Mouse (Mus musculus): ENCODE data around the gene Atp5c1. TPM values are rescaled to one million over a fixed set of nuclear protein-coding genes. Genes with fewer than 3 reads are reported as not detected.

The Atp5c1 gene
- polyA plus RNA-seq, 1 experiment from 2014 or later: 552 TPM

- H3K4me3 ChIP-seq (ENCODE audit: low read depth, low read length): no peak overlapping the region
- H3K4me1 ChIP-seq (ENCODE audit: insufficient read depth): no peaks in the 10 kb centered on the region
- no peak for ATAC-seq (ENCODE audit: insufficient read depth)
- no peak for DNase-seq
- H3K27ac ChIP-seq (ENCODE audit: low read depth): no peak overlapping the region
- H3K27me3 ChIP-seq (ENCODE audit: insufficient read depth, low read length): no peaks in the 10 kb centered on the region
- no peak overlapping the region for H3K9ac ChIP-seq
- no peaks in the 10 kb centered on the region for H3K9me3 ChIP-seq (ENCODE audit: low read depth, low read length)
- H3K36me3 ChIP-seq (ENCODE audit: insufficient read depth): no peaks in the 10 kb centered on the region
- 76% methylated on average over 6 of the region's 6 CpGs for WGBS
- no peak for TF ChIP-seq CTCF (IDR thresholded peaks at IDR 0.05; ENCODE audit: low read depth)
- no peak overlapping the region for H3K4me2 ChIP-seq
These were observed 56.0 kb downstream of the Atp5c1 start for GRCm38 (mm10) chr2:10024264-10024663.

GRCm38 (mm10) chr2:10021296-10021695 lies 59.0 kb downstream of the Atp5c1 start:
- Histone ChIP-seq H3K27ac (ENCODE audit: low read depth) (no peak overlapping the region), H3K4me1 (ENCODE audit: insufficient read depth) (no peaks in the 10 kb centered on the region), H3K27me3 (ENCODE audit: insufficient read depth, low read length) (no peaks in the 10 kb centered on the region), H3K4me3 (ENCODE audit: low read depth, low read length) (no peak overlapping the region), H3K9ac (no peak overlapping the region), H3K9me3 (ENCODE audit: low read depth, low read length) (no peaks in the 10 kb centered on the region), H3K4me2 (no peak overlapping the region), H3K36me3 (ENCODE audit: insufficient read depth) (no peaks in the 10 kb centered on the region)
- WGBS: 87% methylated on average over 11 of the region's 11 CpGs
- no peak for DNase-seq
- ATAC-seq (ENCODE audit: insufficient read depth): no peak
- no peak for TF ChIP-seq CTCF (IDR thresholded peaks at IDR 0.05; ENCODE audit: low read depth)

DNA sequence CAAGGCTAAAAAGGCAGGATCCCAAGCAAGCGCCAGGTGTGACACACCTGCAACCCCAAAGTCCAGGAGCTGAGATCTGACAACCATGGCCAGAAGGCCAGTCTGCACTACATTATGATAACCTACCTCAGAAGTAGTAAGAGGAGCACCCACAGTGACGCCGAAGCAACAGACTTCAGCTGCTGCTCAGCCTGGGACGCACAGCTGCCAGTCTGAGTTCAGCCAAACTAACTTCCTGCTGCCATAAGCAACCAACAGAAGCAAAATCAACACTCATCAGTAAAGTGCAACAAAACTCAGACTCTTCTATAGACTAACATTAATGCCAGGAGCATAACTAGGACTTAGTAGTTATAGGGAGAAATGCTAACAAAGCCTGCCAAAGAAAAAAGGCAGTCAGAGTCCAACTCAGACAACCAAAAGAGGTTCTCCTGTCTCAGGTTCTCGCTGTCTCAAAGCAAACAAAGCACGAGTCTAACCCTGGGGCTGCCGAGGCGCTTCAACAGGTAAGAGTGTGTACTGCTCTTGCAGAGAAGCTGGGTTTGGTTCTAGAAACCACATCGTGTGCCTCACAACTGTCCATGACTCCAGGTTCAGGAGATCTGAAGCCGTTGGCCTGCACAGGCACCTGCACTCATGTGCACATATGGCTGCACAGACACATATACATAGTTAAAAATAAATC lies 65.2 kb downstream of the Atp5c1 start:
- WGBS: 71% methylated on average over 10 of the region's 10 CpGs
- H3K4me2 ChIP-seq: no peak overlapping the region
- H3K27ac ChIP-seq (ENCODE audit: low read depth): no peak overlapping the region
- no peaks in the 10 kb centered on the region for H3K36me3 ChIP-seq (ENCODE audit: insufficient read depth)
- no peaks in the 10 kb centered on the region for H3K4me1 ChIP-seq (ENCODE audit: insufficient read depth)
- TF ChIP-seq CTCF (IDR thresholded peaks at IDR 0.05; ENCODE audit: low read depth): no peak
- H3K27me3 ChIP-seq (ENCODE audit: insufficient read depth, low read length): no peaks in the 10 kb centered on the region
- no peaks in the 10 kb centered on the region for H3K9me3 ChIP-seq (ENCODE audit: low read depth, low read length)
- H3K9ac ChIP-seq: no peak overlapping the region
- no peak overlapping the region for H3K4me3 ChIP-seq (ENCODE audit: low read depth, low read length)
- ATAC-seq (ENCODE audit: insufficient read depth) (no peak), DNase-seq (no peak)

DNA sequence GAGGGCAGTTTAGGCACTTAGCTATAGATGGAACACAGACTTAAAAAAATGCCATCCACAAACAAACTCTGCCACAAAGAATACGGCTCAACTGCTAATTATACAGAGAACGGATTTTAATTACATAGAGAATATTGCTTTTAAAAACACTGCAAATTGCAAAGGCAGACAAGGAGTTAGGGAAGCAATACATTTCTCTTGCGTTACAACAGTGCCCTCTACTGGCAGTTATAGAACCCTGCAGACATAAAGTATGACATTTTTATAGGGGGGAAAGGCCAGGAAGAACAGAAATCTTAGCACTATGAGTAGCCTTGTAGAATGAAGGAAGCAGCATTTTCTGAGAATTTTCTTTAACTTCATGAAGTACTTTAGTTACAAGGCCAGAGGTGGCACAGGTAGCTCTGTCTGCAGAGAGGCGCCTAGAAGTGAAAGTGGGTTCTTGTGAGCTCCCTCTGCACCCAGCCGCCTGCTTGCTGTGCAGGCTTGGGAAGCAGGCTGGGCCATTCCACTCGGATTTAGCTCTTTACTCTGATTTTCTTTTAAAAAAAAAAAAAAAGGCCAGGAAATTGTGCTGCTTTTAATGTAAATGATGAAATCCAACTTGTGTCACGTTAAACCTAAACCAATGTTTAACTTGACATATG lies 69.9 kb downstream of the Atp5c1 start:
- H3K9me3 ChIP-seq (ENCODE audit: low read depth, low read length): no peaks in the 10 kb centered on the region
- WGBS: 35% methylated on average over 7 of the region's 7 CpGs
- ATAC-seq (ENCODE audit: insufficient read depth): peak; percentile 35; the same call in 1 of the 2 replicates
- no peak overlapping the region for H3K4me2 ChIP-seq
- peak; percentile 87 for TF ChIP-seq CTCF (IDR thresholded peaks at IDR 0.05; ENCODE audit: low read depth)
- H3K36me3 ChIP-seq (ENCODE audit: insufficient read depth): no peaks in the 10 kb centered on the region
- peak; percentile 86 for DNase-seq
- H3K27me3 ChIP-seq (ENCODE audit: insufficient read depth, low read length): no peaks in the 10 kb centered on the region
- H3K9ac ChIP-seq: no peak overlapping the region
- H3K27ac ChIP-seq (ENCODE audit: low read depth): no peak overlapping the region
- no peaks in the 10 kb centered on the region for H3K4me1 ChIP-seq (ENCODE audit: insufficient read depth)
- no peak overlapping the region for H3K4me3 ChIP-seq (ENCODE audit: low read depth, low read length)

DNA sequence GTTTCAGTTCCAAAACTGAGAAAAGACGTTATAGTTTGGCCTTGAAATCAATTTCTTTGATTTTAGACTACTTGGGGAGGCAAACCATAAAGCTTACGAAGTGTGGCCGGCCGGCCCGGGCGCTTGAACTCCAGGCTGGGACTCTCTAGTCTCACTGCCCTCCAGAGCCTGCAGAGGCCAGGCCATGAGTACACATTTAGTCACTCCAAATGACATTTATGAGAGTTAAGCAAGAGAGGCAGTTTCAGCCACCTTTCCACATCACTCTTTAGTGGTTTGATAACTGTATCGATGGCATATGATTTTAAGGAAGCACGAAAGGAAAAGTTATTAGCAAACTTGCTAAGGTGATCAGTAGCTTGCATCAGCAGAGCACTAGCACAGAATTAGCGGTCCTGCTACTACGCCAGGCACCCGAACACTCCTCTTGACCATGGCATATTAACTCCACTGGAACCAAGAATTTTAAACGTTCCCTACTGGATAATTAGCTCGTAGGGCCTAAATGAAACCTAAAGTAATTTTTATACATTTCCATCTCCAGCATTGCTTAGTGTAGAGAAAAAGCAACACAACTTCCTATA lies 70.5 kb downstream of the Atp5c1 start:
- no peak for DNase-seq
- H3K27me3 ChIP-seq (ENCODE audit: insufficient read depth, low read length): no peaks in the 10 kb centered on the region
- no peak overlapping the region for H3K9ac ChIP-seq
- H3K4me3 ChIP-seq (ENCODE audit: low read depth, low read length): no peak overlapping the region
- H3K27ac ChIP-seq (ENCODE audit: low read depth): no peak overlapping the region
- no peaks in the 10 kb centered on the region for H3K9me3 ChIP-seq (ENCODE audit: low read depth, low read length)
- 79% methylated on average over 13 of the region's 13 CpGs for WGBS
- ATAC-seq (ENCODE audit: insufficient read depth): no peak; the same call in 1 of the 2 replicates
- no peak overlapping the region for H3K4me2 ChIP-seq
- no peaks in the 10 kb centered on the region for H3K36me3 ChIP-seq (ENCODE audit: insufficient read depth)
- no peak for TF ChIP-seq CTCF (IDR thresholded peaks at IDR 0.05; ENCODE audit: low read depth)
- H3K4me1 ChIP-seq (ENCODE audit: insufficient read depth): no peaks in the 10 kb centered on the region

DNA sequence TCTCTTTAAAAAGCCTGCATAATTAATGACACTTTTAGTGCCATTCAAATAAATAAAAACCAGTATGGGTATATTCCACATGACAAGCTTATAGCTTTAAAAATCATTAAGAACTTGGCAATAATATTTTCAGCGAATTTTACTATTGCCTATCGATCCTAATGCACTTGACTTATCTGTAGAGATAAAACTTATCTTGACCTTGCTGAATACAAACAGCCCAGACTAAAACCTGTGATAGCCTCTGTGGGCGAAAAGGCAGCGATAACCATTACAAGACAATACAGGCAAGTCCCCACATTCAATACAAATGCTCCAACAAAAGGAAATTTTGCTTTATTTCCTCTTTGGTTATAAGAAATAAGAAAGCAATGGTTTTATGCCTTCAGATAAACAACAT lies 71.7 kb downstream of the Atp5c1 start:
- no peaks in the 10 kb centered on the region for H3K27me3 ChIP-seq (ENCODE audit: insufficient read depth, low read length)
- no peak overlapping the region for H3K4me2 ChIP-seq
- H3K36me3 ChIP-seq (ENCODE audit: insufficient read depth): no peaks in the 10 kb centered on the region
- no peak for ATAC-seq (ENCODE audit: insufficient read depth)
- no peak overlapping the region for H3K4me3 ChIP-seq (ENCODE audit: low read depth, low read length)
- no peak for DNase-seq
- H3K9me3 ChIP-seq (ENCODE audit: low read depth, low read length): no peaks in the 10 kb centered on the region
- 49% methylated on average over 4 of the region's 4 CpGs for WGBS
- no peaks in the 10 kb centered on the region for H3K4me1 ChIP-seq (ENCODE audit: insufficient read depth)
- H3K9ac ChIP-seq: no peak overlapping the region
- H3K27ac ChIP-seq (ENCODE audit: low read depth): no peak overlapping the region
- no peak for TF ChIP-seq CTCF (IDR thresholded peaks at IDR 0.05; ENCODE audit: low read depth)

Other genes starting within 250 kb of the Atp5c1 start
- not detected in 2 replicates for gene 4930412O13Rik, start 199.3 kb downstream of the Atp5c1 start, polyA plus RNA-seq (2014; fragmentation: Nextera tagmentation; extraction: Ambion mirVana)
- gene 9230102O04Rik, start 191.0 kb downstream of the Atp5c1 start, polyA plus RNA-seq (2014; fragmentation: Nextera tagmentation; extraction: Ambion mirVana): not detected in 2 replicates
- 2.9 and 3.4 TPM in 2 replicates for gene Gata3, start 190.5 kb downstream of the Atp5c1 start, polyA plus RNA-seq (2014; fragmentation: Nextera tagmentation; extraction: Ambion mirVana)
- gene Taf3, start 31.9 kb downstream of the Atp5c1 start, polyA plus RNA-seq (2014; fragmentation: Nextera tagmentation; extraction: Ambion mirVana): 15.9 and 16.0 TPM in 2 replicates
- 29.2 and 32.3 TPM in 2 replicates for gene Kin, start 83 bp upstream of the Atp5c1 start, polyA plus RNA-seq (2014; fragmentation: Nextera tagmentation; extraction: Ambion mirVana)
- gene Itih2, start 50.9 kb upstream of the Atp5c1 start, polyA plus RNA-seq (2014; fragmentation: Nextera tagmentation; extraction: Ambion mirVana): 2.6 and 2.7 TPM in 2 replicates
- 4.0 and 4.1 TPM in 2 replicates for gene Itih5, start 73.1 kb upstream of the Atp5c1 start, polyA plus RNA-seq (2014; fragmentation: Nextera tagmentation; extraction: Ambion mirVana)